Mouse (Mus musculus) thymus, adult 18-20 months (tissue): ENCODE data around the gene Gm11237.
"Not testable (repeated sequence)": the region's sequence is repeated elsewhere in the genome, so short reads cannot be mapped to it uniquely, and the experiment has no call there.

Source experiments
- DNase-seq, 2 experiments: peaks; one replicate each; pipeline ENCODE4 v3.0.0; 2022; ENCODE audit warnings: mixed read lengths in 2 of 2

The Gm11237 gene

GRCm38 (mm10) chr4:73622684-73623083, at the start of gene Gm11237:
Gene Gm11237, plus strand, starts transcription at chr4:73622984.
- DNase-seq, result not testable (repeated sequence)

GRCm38 (mm10) chr4:73599248-73599647, 23.5 kb upstream of the Gm11237 start:
- DNase-seq, result no peak

GRCm38 (mm10) chr4:73607581-73607980, 15.2 kb upstream of the Gm11237 start, which contains the start of gene Gm11238:
Gene Gm11238, plus strand, starts transcription at chr4:73607881.
- DNase-seq, result not testable (repeated sequence)

GRCm38 (mm10) chr4:73637821-73638220, 15.0 kb downstream of the Gm11237 start, which contains the start of gene Gm11236:
Gene Gm11236, plus strand, starts transcription at chr4:73638121.
- not testable (repeated sequence) for DNase-seq

GRCm38 (mm10) chr4:73661864-73662263, 39.1 kb downstream of the Gm11237 start:
- DNase-seq, result not testable (repeated sequence)

- not testable (repeated sequence) for DNase-seq
These were observed 45.3 kb downstream of the Gm11237 start, which contains the start of gene Gm11239 for GRCm38 (mm10) chr4:73668054-73668453. Gene Gm11239, plus strand, starts transcription at chr4:73668354.
